1 mouse cellular context compared by ENCODE assay signal in genomic region chr5:135604643-135605042, GRCm38 (mm10). TPM values are rescaled to one million over a fixed set of nuclear protein-coding genes. Genes with fewer than 3 reads are reported as not detected.
"Had no signal": no experiment of that assay in that cellular context is flagged by ENCODE, and none has a peak within 500 bp of the region (broad histone marks: within the 10 kb centered on the region; RNA-seq: fewer than 3 reads in every experiment).

No protein-coding gene starts in this region.

RNA-seq across cellular contexts. Expression of gene Ccl24, which starts 31.8 kb away (rescaled TPM):
- total RNA-seq: neutrophil, adult 5-6 weeks had no signal

RNA-seq across cellular contexts. Expression of gene Ccl26, which starts 41.3 kb away (rescaled TPM):
- total RNA-seq: neutrophil, adult 5-6 weeks had no signal
